Mouse (Mus musculus): ENCODE results near the gene Hist1h1d.
"Not testable (repeated sequence)": the region's sequence is repeated elsewhere in the genome, so short reads cannot be mapped to it uniquely, and the experiment has no call there.

The Hist1h1d gene

GRCm38 (mm10) chr13:23543965-23544786 is 8.9 kb upstream of the Hist1h1d start, which contains the start of gene Hist1h3f:
Gene Hist1h3f (plus strand): TSS chr13:23544052.
- peak; percentile 66 to 77 for DNase-seq (ENCODE audit: low read depth in 1 of 2, low spot score in 2 of 2)

- peak in 1 of 2 experiments; percentile 28 for DNase-seq (ENCODE audit: low read depth in 1 of 2, low spot score in 2 of 2)
These were observed 8.3 kb upstream of the Hist1h1d start for GRCm38 (mm10) chr13:23544787-23545120.

- DNase-seq (ENCODE audit: low read depth in 1 of 2, low spot score in 2 of 2), result no peak
These were observed 6.4 kb upstream of the Hist1h1d start for GRCm38 (mm10) chr13:23546694-23547093.

- DNase-seq (ENCODE audit: low read depth in 1 of 2, low spot score in 2 of 2), result no peak
These were observed 2.3 kb upstream of the Hist1h1d start for GRCm38 (mm10) chr13:23550761-23551145.

GRCm38 (mm10) chr13:23551146-23551834 is 1.8 kb upstream of the Hist1h1d start, which contains the start of gene Hist1h4f:
Gene Hist1h4f (minus strand): TSS chr13:23551648.
- DNase-seq (ENCODE audit: low read depth in 1 of 2, low spot score in 2 of 2), result peak; percentile 72 to 78

GRCm38 (mm10) chr13:23551931-23552914 is 839 bp upstream of the Hist1h1d start:
- DNase-seq (ENCODE audit: low read depth in 1 of 2, low spot score in 2 of 2), result no peak

GRCm38 (mm10) chr13:23554393-23554792 is 1.3 kb downstream of the Hist1h1d start:
- no peak for DNase-seq (ENCODE audit: low read depth in 1 of 2, low spot score in 2 of 2)

- peak; percentile 53 to 56 for DNase-seq (ENCODE audit: low read depth in 1 of 2, low spot score in 2 of 2)
These were observed 2.1 kb downstream of the Hist1h1d start for GRCm38 (mm10) chr13:23554925-23555838.

- peak in 1 of 2 experiments; percentile 33 for DNase-seq (ENCODE audit: low read depth in 1 of 2, low spot score in 2 of 2)
These were observed 2.9 kb downstream of the Hist1h1d start for GRCm38 (mm10) chr13:23555839-23556416.

- no peak for DNase-seq (ENCODE audit: low read depth in 1 of 2, low spot score in 2 of 2)
These were observed 3.8 kb downstream of the Hist1h1d start for GRCm38 (mm10) chr13:23556906-23557305.

GRCm38 (mm10) chr13:23560699-23561098 is 7.6 kb downstream of the Hist1h1d start:
- not testable (repeated sequence) for DNase-seq (ENCODE audit: low read depth in 1 of 2, low spot score in 2 of 2)

GRCm38 (mm10) chr13:23561531-23561882 is 8.4 kb downstream of the Hist1h1d start:
- DNase-seq (ENCODE audit: low read depth in 1 of 2, low spot score in 2 of 2), result not testable (repeated sequence)

GRCm38 (mm10) chr13:23561883-23562659 is 9.0 kb downstream of the Hist1h1d start, which contains the start of gene Hist1h3e:
Gene Hist1h3e (minus strand): TSS chr13:23562369.
- peak; percentile 91 to 94 for DNase-seq (ENCODE audit: low read depth in 1 of 2, low spot score in 2 of 2)

GRCm38 (mm10) chr13:23562699-23563462 is 9.8 kb downstream of the Hist1h1d start:
- DNase-seq (ENCODE audit: low read depth in 1 of 2, low spot score in 2 of 2), result peak in 1 of 2 experiments; percentile 26

- DNase-seq (ENCODE audit: low read depth in 1 of 2, low spot score in 2 of 2), result no peak
These were observed 11.4 kb downstream of the Hist1h1d start for GRCm38 (mm10) chr13:23564482-23564881.

- DNase-seq (ENCODE audit: low read depth in 1 of 2, low spot score in 2 of 2), result not testable (repeated sequence)
These were observed 17.4 kb downstream of the Hist1h1d start for GRCm38 (mm10) chr13:23570261-23571021.

- DNase-seq (ENCODE audit: low read depth in 1 of 2, low spot score in 2 of 2), result peak in 1 of 2 experiments; percentile 54
These were observed 18.0 kb downstream of the Hist1h1d start, which contains the start of the genes Hist1h2ae and Hist1h2bg for GRCm38 (mm10) chr13:23571022-23571503. Gene Hist1h2ae (minus strand): TSS chr13:23571220. Gene Hist1h2bg (plus strand): TSS chr13:23571396.

Data from monocyte, adult 2 months (primary cell).